Mouse (Mus musculus) MEL (cell line): ENCODE results near the gene Myo19.

ENCODE experiments used
- CTCF ChIP-seq, 3 experiments: IDR thresholded peaks in 2 of 3; conservative IDR thresholded peaks in 1 of 3; 2 replicates each; pipeline ENCODE4 v1.5.1; 2011 to 2012; ENCODE audit warnings: low read length in 3 of 3, low read depth in 2 of 3, mild to moderate bottlenecking in 2 of 3, improper control_type of control experiment in 1 of 3, inconsistent platforms in 1 of 3, mixed read lengths in 1 of 3, moderate library complexity in 1 of 3; ENCODE audit not compliant: control insufficient read depth in 1 of 3, insufficient read depth in 1 of 3, poor library complexity in 1 of 3, severe bottlenecking in 1 of 3
- ELF1 ChIP-seq: IDR thresholded peaks from 2 replicates; pipeline ENCODE4 v1.6.1; 2014; ENCODE audit warnings: low read depth, mild to moderate bottlenecking, inconsistent platforms, low read length, improper control_type of control experiment, moderate library complexity
- KAT2A ChIP-seq: conservative IDR thresholded peaks from 2 replicates; pipeline ENCODE4 v1.6.1; 2012; ENCODE audit warnings: low read depth, low read length, improper control_type of control experiment, inconsistent platforms
- MAX ChIP-seq: IDR thresholded peaks from 2 replicates; pipeline ENCODE4 v1.6.1; 2011; ENCODE audit warnings: low read length, improper control_type of control experiment
- MAZ ChIP-seq: IDR thresholded peaks from 2 replicates; pipeline ENCODE4 v1.6.1; 2012; ENCODE audit warnings: low read depth, mild to moderate bottlenecking, inconsistent platforms, low read length, improper control_type of control experiment
- MYC ChIP-seq: IDR thresholded peaks from 2 replicates; pipeline ENCODE4 v1.6.1; 2011; ENCODE audit warnings: low read depth, mild to moderate bottlenecking, low read length, improper control_type of control experiment, moderate library complexity
- POLR2A ChIP-seq, 2 experiments: IDR thresholded peaks; 2 replicates each; pipeline ENCODE4 v1.6.1; 2011 to 2012; ENCODE audit warnings: low read length in 2 of 2, mild to moderate bottlenecking in 2 of 2, control low read depth in 1 of 2, improper control_type of control experiment in 1 of 2, low read depth in 1 of 2, moderate library complexity in 1 of 2; ENCODE audit not compliant: control insufficient read depth in 1 of 2, insufficient read depth in 1 of 2, poor library complexity in 1 of 2
- POLR2AphosphoS2 ChIP-seq: IDR thresholded peaks from 2 replicates; pipeline ENCODE4 v1.6.1; 2011; ENCODE audit warnings: low read length, improper control_type of control experiment
- RAD21 ChIP-seq: IDR thresholded peaks from 2 replicates; pipeline ENCODE4 v1.6.1; 2011; ENCODE audit warnings: mild to moderate bottlenecking, low read depth, low read length, improper control_type of control experiment
- SIN3A ChIP-seq: IDR thresholded peaks from 2 replicates; pipeline ENCODE4 v1.6.1; 2012; ENCODE audit warnings: low read length, improper control_type of control experiment, inconsistent platforms
- TCF12 ChIP-seq: IDR thresholded peaks from 2 replicates; pipeline ENCODE4 v1.6.1; 2014; ENCODE audit warnings: low read depth, mild to moderate bottlenecking, inconsistent platforms, low read length, improper control_type of control experiment, moderate library complexity
- ZNF384 ChIP-seq: IDR thresholded peaks from 2 replicates; pipeline ENCODE4 v1.6.1; 2012; ENCODE audit warnings: low read depth, mild to moderate bottlenecking, inconsistent platforms, low read length, improper control_type of control experiment

GRCm38 (mm10) chr11:84865268-84865667 is 14.7 kb upstream of the Myo19 start:
- TF ChIP-seq POLR2A (IDR thresholded peaks at IDR 0.05; ENCODE audit: control insufficient read depth in 1 of 2, insufficient read depth in 1 of 2, low read depth in 1 of 2, low read length in 2 of 2, poor library complexity in 1 of 2), result no peak
- no peak for TF ChIP-seq MAX
- TF ChIP-seq MYC, result no peak
- TF ChIP-seq TCF12, result no peak
- no peak for TF ChIP-seq POLR2AphosphoS2
- no peak for TF ChIP-seq KAT2A
- TF ChIP-seq MAZ, result no peak
- TF ChIP-seq SIN3A, result no peak
- no peak for TF ChIP-seq CTCF (IDR thresholded peaks at IDR 0.05 in 2 of 3, conservative IDR thresholded peaks at IDR 0.05 in 1 of 3; ENCODE audit: control insufficient read depth in 1 of 3, insufficient read depth in 1 of 3, low read depth in 2 of 3, low read length in 3 of 3, poor library complexity in 1 of 3, severe bottlenecking in 1 of 3)
- no peak for TF ChIP-seq ELF1
- TF ChIP-seq ZNF384, result no peak
- TF ChIP-seq RAD21, result no peak
